Comparison of ENCODE assay signal across 8 mouse cellular contexts in genomic region chr19:3851502-3851962, GRCm38 (mm10). TPM values are rescaled to one million over a fixed set of nuclear protein-coding genes. Genes with fewer than 3 reads are reported as not detected.
DNase-seq lines count a peak whose midpoint lies in the region; ATAC-seq lines count a peak whose summit lies in the region.

Chka (plus strand) TSS chr19:3851773.

- no peaks in the 10 kb centered on the region for H3K36me3 ChIP-seq in heart, embryonic 13.5 days
- H3K36me3 ChIP-seq in liver, embryonic 12.5 days: no peaks in the 10 kb centered on the region
- H3K36me3 ChIP-seq in stomach, embryonic 15.5 days: no peaks in the 10 kb centered on the region

- H3K4me1 ChIP-seq in heart, embryonic 13.5 days: peaks cover 46% of the 10 kb centered on the region
- peaks cover 55% of the 10 kb centered on the region for H3K4me1 ChIP-seq in liver, embryonic 12.5 days
- peaks cover 27% of the 10 kb centered on the region for H3K4me1 ChIP-seq in stomach, embryonic 15.5 days

- DNase-seq in CD4-positive helper T cell, adult 2 months (ENCODE audit: low read depth, low spot score): peak; percentile 97
- DNase-seq in brain, embryonic 18.5 days (ENCODE audit: low read depth, low spot score): peak; percentile 90
- peak; percentile 99 for DNase-seq in kidney, postnatal 10 days
- peak; percentile 93 to 95 for DNase-seq in natural killer cell, adult 2 months (ENCODE audit: low spot score in 2 of 2)

- ATAC-seq in erythroid progenitor cell, adult 5-6 weeks (replicated peaks; ENCODE audit: low FRiP score, poor library complexity, severe bottlenecking): peak; percentile 99
- ATAC-seq in heart, embryonic 13.5 days (ENCODE audit: extremely low read depth, insufficient number of reproducible peaks, low FRiP score, low TSS enrichment): peak; percentile 88
- ATAC-seq in liver, embryonic 12.5 days: peak; percentile 96
- ATAC-seq in stomach, embryonic 15.5 days (ENCODE audit: insufficient read depth, low FRiP score, low read depth): peak; percentile 97

- peak within 1 kb of the TSS; percentile 97 for H3K27ac ChIP-seq in heart, embryonic 13.5 days (replicated peaks)
- H3K27ac ChIP-seq in liver, embryonic 12.5 days: peak within 1 kb of the TSS; percentile 95
- H3K27ac ChIP-seq in stomach, embryonic 15.5 days: peak within 1 kb of the TSS; percentile 99

- WGBS in heart, embryonic 13.5 days: under 1% methylated on average over 54 of the region's 54 CpGs
- under 1% methylated on average over 50 of the region's 54 CpGs for WGBS in liver, embryonic 12.5 days (ENCODE audit: insufficient replicate concordance)
- 0% methylated on average over 47 of the region's 54 CpGs for WGBS in stomach, embryonic 15.5 days

- peak within 1 kb of the TSS; percentile 85 for H3K4me2 ChIP-seq in heart, embryonic 13.5 days
- peak within 1 kb of the TSS; percentile 93 for H3K4me2 ChIP-seq in liver, embryonic 12.5 days
- peak within 1 kb of the TSS; percentile 89 for H3K4me2 ChIP-seq in stomach, embryonic 15.5 days

- no peaks in the 10 kb centered on the region for H3K9me3 ChIP-seq in heart, embryonic 13.5 days
- no peaks in the 10 kb centered on the region for H3K9me3 ChIP-seq in liver, embryonic 12.5 days (replicated peaks)
- H3K9me3 ChIP-seq in stomach, embryonic 15.5 days: no peaks in the 10 kb centered on the region

- peak within 1 kb of the TSS; percentile 89 for H3K4me3 ChIP-seq in heart, embryonic 13.5 days
- H3K4me3 ChIP-seq in liver, embryonic 12.5 days: peak within 1 kb of the TSS; percentile 73
- peak within 1 kb of the TSS; percentile 90 for H3K4me3 ChIP-seq in stomach, embryonic 15.5 days (replicated peaks)

- H3K9ac ChIP-seq in heart, embryonic 13.5 days: peak within 1 kb of the TSS; percentile 93
- H3K9ac ChIP-seq in liver, embryonic 12.5 days: peak within 1 kb of the TSS; percentile 85
- peak within 1 kb of the TSS; percentile 84 for H3K9ac ChIP-seq in stomach, embryonic 15.5 days

- no peaks in the 10 kb centered on the region for H3K27me3 ChIP-seq in heart, embryonic 13.5 days (replicated peaks)
- no peaks in the 10 kb centered on the region for H3K27me3 ChIP-seq in liver, embryonic 12.5 days (replicated peaks)
- no peaks in the 10 kb centered on the region for H3K27me3 ChIP-seq in stomach, embryonic 15.5 days (replicated peaks)

RNA-seq across cellular contexts. Expression of gene Chka, which starts in this region (rescaled TPM):
- total RNA-seq in erythroid progenitor cell, adult 5-6 weeks (2015; ENCODE audit: low replicate concordance): 10.1 and 13.4 TPM in 2 replicates
- total RNA-seq in erythroid progenitor cell, adult 5-6 weeks (2017; ENCODE audit: low replicate concordance): 10.8 and 11.8 TPM in 2 replicates
- polyA plus RNA-seq in heart, embryonic 13.5 days (2015; fragmentation: Nextera tagmentation; extraction: Ambion mirVana): 22.6 and 23.5 TPM in 2 replicates
- 25.5 and 26.7 TPM in 2 replicates for polyA plus RNA-seq in liver, embryonic 12.5 days (2016; fragmentation: Nextera tagmentation; extraction: Ambion mirVana)
- polyA plus RNA-seq in stomach, embryonic 15.5 days (2015; fragmentation: Nextera tagmentation; extraction: Ambion mirVana): 56.9 and 65.3 TPM in 2 replicates

Comparison
In these comparisons a context has a peak if more than half of its experiments do, and no peak if none do; other contexts are left out.
1. Peak in every context shown above with its lines: DNase-seq, ATAC-seq, H3K4me3 ChIP-seq and H3K27ac ChIP-seq.